Mouse (Mus musculus) midbrain, embryonic 16.5 days (tissue): Measurements from ENCODE around the gene Acsm4. TPM values are rescaled to one million over a fixed set of nuclear protein-coding genes. Genes with fewer than 3 reads are reported as not detected.

Source experiments
- ATAC-seq: fragments of 200-750 bp; cut with Nextera tagmentation; 2 replicates; pipeline ENCODE4 v1.8.0; 2017; ENCODE audit warnings: moderate TSS enrichment
- H3K27ac ChIP-seq: fragments of 300-500 bp; sonication (generic); 2 replicates; pipeline ENCODE4 v1.5.1; 2014; ENCODE audit warnings: mild to moderate bottlenecking, low read length, mixed read lengths
- H3K27me3 ChIP-seq: fragments of 300-500 bp; sonication (generic); 2 replicates; pipeline ENCODE4 v1.6.1; 2014; ENCODE audit warnings: low read depth, low read length, mixed read lengths; ENCODE audit not compliant: control insufficient read depth, insufficient read depth
- H3K36me3 ChIP-seq: fragments of 300-500 bp; sonication (generic); 2 replicates; pipeline ENCODE4 v1.6.1; 2014; ENCODE audit warnings: mild to moderate bottlenecking, low read length, moderate library complexity, mixed read lengths; ENCODE audit not compliant: control insufficient read depth, insufficient read depth
- H3K4me1 ChIP-seq: fragments of 300-500 bp; sonication (generic); 2 replicates; pipeline ENCODE4 v1.6.1; 2014; ENCODE audit warnings: mild to moderate bottlenecking, low read length, mixed read lengths; ENCODE audit not compliant: control insufficient read depth, insufficient read depth
- H3K4me2 ChIP-seq: fragments of 300-500 bp; sonication (generic); 2 replicates; pipeline ENCODE4 v1.6.1; 2014; ENCODE audit warnings: mild to moderate bottlenecking, low read length, mixed read lengths
- H3K4me3 ChIP-seq: fragments of 300-500 bp; sonication (generic); 2 replicates; pipeline ENCODE4 v1.5.1; 2014; ENCODE audit warnings: low read depth, mild to moderate bottlenecking, low read length, moderate library complexity, mixed read lengths
- H3K9ac ChIP-seq: fragments of 300-500 bp; sonication (generic); 2 replicates; pipeline ENCODE4 v1.6.1; 2014; ENCODE audit warnings: low read depth, low read length, mixed read lengths
- H3K9me3 ChIP-seq: fragments of 300-500 bp; sonication (generic); replicated peaks from 2 replicates; pipeline ENCODE4 v1.6.1; 2014; ENCODE audit warnings: mild to moderate bottlenecking, low read length, mixed read lengths; ENCODE audit not compliant: control insufficient read depth, poor library complexity, severe bottlenecking
- WGBS: fragments of 180-500 bp; shearing (Covaris S2); extraction: QIAGEN DNeasy Blood & Tissue Kit; methylation state at CpG from one replicate; pipeline ENCODE4 v1.1.7; 2014; 5-methylcytosine and 5-hydroxymethylcytosine counted together
- polyA plus RNA-seq: library from polyadenylated mRNA; unstranded; fragments of >200 nt; fragmentation: Nextera tagmentation; extraction: Ambion mirVana; gene quantifications from 2 replicates; pipeline ENCODE4 v1.2.1, GENCODE M21; 2015

Gene Acsm4
- polyA plus RNA-seq, 1 experiment from 2014 or later = not detected

DNA sequence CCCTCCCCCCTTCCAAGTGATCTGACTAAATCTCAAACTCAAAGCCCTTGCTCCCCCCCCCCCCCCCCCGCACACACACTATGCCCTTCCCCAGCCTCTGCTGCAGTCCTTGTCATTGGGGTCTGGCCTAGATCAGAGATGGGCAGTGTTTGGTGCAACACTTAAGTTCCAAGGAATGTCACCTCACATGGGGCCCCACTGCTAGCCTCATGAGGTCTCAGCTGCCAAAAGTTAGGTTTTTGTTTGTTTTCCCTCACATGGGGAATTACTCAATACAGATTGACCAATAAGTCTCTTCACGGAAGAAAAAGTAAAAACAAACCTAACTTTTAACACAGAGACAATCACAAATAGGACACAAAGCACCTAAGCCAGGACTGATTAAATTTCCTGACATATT lies 58.9 kb downstream of the Acsm4 start:
- 89% methylated on average over 1 of the region's 2 CpGs for WGBS
- no peak for ATAC-seq
- Histone ChIP-seq H3K27me3 (no peaks in the 10 kb centered on the region), H3K9ac (no peak overlapping the region), H3K9me3 (no peaks in the 10 kb centered on the region), H3K4me2 (no peak overlapping the region), H3K4me3 (no peak overlapping the region), H3K4me1 (no peaks in the 10 kb centered on the region), H3K27ac (no peak overlapping the region), H3K36me3 (no peaks in the 10 kb centered on the region)

DNA sequence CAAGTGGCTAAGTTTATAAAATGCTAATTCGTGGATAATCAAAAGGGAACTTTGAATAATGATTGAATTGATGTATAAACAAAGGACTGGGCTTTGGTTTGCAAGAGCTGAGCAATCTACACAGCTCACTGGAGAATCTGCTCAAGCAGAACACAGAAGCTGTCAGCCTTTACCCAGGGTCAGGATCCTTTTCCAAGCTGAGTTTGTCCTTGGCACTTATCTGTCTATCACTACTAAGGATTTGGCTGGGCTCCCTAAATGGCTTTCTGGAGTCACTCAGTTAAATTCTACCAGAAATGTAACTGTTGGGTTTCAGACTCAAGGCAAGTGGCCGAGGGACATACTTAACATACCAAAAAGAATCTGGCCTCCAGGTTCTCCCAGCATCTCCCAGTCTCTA lies 60.1 kb downstream of the Acsm4 start:
- Histone ChIP-seq H3K9me3 (no peaks in the 10 kb centered on the region), H3K4me2 (no peak overlapping the region), H3K4me1 (no peaks in the 10 kb centered on the region), H3K4me3 (no peak overlapping the region), H3K27ac (no peak overlapping the region), H3K27me3 (no peaks in the 10 kb centered on the region), H3K9ac (no peak overlapping the region), H3K36me3 (no peaks in the 10 kb centered on the region)
- 69% methylated on average over 2 of the region's 2 CpGs for WGBS
- no peak for ATAC-seq

DNA sequence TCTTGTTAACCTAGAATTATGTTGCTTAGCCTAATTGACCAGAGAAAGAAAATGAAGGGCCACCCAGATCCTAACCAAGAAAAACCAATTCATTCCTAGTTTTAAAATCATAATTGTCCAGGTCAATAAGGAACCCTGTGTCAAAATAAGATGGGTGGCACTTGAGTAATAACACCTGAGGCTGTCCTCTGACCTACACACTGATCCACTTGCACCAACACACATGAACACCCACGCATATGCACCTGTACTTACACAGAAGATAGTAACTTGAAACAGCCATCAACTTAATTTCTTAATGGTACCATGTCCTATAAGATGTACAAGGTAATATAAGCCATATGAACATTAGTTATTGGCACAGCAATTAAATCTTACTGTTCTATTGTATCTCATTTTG lies 63.9 kb downstream of the Acsm4 start:
- no peak for ATAC-seq
- WGBS = 89% methylated on average over 1 of the region's 1 CpGs
- no peak overlapping the region for H3K9ac ChIP-seq
- H3K27me3 ChIP-seq = no peaks in the 10 kb centered on the region
- no peaks in the 10 kb centered on the region for H3K9me3 ChIP-seq
- no peak overlapping the region for H3K4me2 ChIP-seq
- no peaks in the 10 kb centered on the region for H3K4me1 ChIP-seq
- H3K36me3 ChIP-seq = no peaks in the 10 kb centered on the region
- H3K27ac ChIP-seq = no peak overlapping the region
- H3K4me3 ChIP-seq = no peak overlapping the region

DNA sequence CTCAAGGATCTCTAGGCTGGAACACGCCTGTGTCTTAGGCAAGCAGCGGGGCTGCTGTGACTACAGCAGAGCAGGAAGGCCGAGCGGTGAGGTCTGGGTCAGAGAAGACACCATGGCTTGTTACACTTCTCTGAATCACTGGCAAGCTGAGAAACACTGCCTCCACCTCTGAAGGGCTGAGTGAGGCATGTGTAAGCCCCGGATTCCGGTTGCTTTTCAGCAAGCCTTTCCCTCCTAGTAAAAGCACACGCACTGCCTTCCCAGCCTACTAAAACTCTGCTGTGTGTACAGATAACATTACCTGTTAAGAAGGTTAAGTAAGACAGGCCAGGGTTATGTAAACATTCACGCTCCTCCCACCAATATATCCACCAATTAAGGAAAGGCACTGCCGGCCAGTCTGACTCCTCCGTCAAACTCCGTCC lies 70.7 kb downstream of the Acsm4 start, which contains the start of gene Acsm3:
Acsm3 (plus strand) TSS at position 397 of the 425 bp plus-strand sequence.
- H3K9me3 ChIP-seq = no peaks in the 10 kb centered on the region
- no peak within 1 kb of the TSS for H3K27ac ChIP-seq
- no peaks in the 10 kb centered on the region for H3K27me3 ChIP-seq
- no peak for ATAC-seq
- no peaks in the 10 kb centered on the region for H3K4me1 ChIP-seq
- H3K36me3 ChIP-seq = no peaks in the 10 kb centered on the region
- no peak within 1 kb of the TSS for H3K4me3 ChIP-seq
- 89% methylated on average over 11 of the region's 11 CpGs for WGBS
- no peak within 1 kb of the TSS for H3K9ac ChIP-seq
- no peak within 1 kb of the TSS for H3K4me2 ChIP-seq

DNA sequence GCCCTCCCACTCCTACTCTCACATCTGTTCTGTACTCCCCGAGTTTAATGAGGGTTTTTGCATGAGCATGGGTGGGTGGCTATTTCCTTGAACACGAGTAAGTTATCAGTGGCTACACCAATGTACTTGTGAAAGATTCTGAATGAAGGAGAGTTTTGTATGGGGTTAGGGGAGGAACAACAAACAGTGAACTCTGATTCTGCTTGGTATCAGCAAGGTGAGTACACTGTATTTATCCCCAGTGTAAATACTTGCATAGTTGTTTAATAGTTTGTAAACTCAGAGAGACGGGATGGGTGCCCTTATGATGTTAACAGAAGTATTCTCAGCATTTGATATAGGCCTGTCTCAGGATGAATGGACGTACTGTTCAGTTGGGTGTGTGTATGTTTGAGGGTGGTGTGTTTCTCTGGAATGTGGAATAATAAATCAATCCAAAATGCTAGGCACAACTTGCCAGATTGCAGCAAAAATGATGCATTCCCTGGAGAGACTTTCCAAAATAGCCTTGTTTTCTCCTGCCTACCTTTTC lies 72.4 kb downstream of the Acsm4 start:
- Histone ChIP-seq H3K4me3 (no peak overlapping the region), H3K27ac (no peak overlapping the region), H3K9me3 (no peaks in the 10 kb centered on the region), H3K27me3 (no peaks in the 10 kb centered on the region), H3K36me3 (no peaks in the 10 kb centered on the region), H3K9ac (no peak overlapping the region), H3K4me1 (no peaks in the 10 kb centered on the region), H3K4me2 (no peak overlapping the region)
- WGBS = 75% methylated on average over 4 of the region's 4 CpGs
- no peak for ATAC-seq

Other genes with a start within 250 kb of the Acsm4 start
- not detected in 2 replicates for gene Gp2, start 230.7 kb upstream of the Acsm4 start, polyA plus RNA-seq
- gene Umod, start 210.7 kb upstream of the Acsm4 start, polyA plus RNA-seq = not detected in 2 replicates
- gene Acsm5, start 170.6 kb upstream of the Acsm4 start, polyA plus RNA-seq = 0.18 TPM in 1 of 2 replicates, not detected in the other
- 0.08 and 0.10 TPM in 2 replicates for gene Pdilt, start 166.5 kb upstream of the Acsm4 start, polyA plus RNA-seq
- not detected in 2 replicates for gene Acsm2, start 135.7 kb upstream of the Acsm4 start, polyA plus RNA-seq
- gene Acsm1, start 83.0 kb upstream of the Acsm4 start, polyA plus RNA-seq = not detected in 2 replicates
- 85.8 and 89.6 TPM in 2 replicates for gene Thumpd1, start 30.8 kb downstream of the Acsm4 start, polyA plus RNA-seq
- 0.15 TPM in 1 of 2 replicates, not detected in the other for gene Acsm3, start 70.9 kb downstream of the Acsm4 start, polyA plus RNA-seq
- 8.4 and 8.8 TPM in 2 replicates for gene Rexo5, start 104.0 kb downstream of the Acsm4 start, polyA plus RNA-seq
- 16.5 and 18.3 TPM in 2 replicates for gene Eri2, start 104.0 kb downstream of the Acsm4 start, polyA plus RNA-seq
- gene Lyrm1, start 205.8 kb downstream of the Acsm4 start, polyA plus RNA-seq = 22.3 and 23.8 TPM in 2 replicates
- 19.1 and 19.8 TPM in 2 replicates for gene Dcun1d3, start 206.3 kb downstream of the Acsm4 start, polyA plus RNA-seq